In the genomic region with DNA sequence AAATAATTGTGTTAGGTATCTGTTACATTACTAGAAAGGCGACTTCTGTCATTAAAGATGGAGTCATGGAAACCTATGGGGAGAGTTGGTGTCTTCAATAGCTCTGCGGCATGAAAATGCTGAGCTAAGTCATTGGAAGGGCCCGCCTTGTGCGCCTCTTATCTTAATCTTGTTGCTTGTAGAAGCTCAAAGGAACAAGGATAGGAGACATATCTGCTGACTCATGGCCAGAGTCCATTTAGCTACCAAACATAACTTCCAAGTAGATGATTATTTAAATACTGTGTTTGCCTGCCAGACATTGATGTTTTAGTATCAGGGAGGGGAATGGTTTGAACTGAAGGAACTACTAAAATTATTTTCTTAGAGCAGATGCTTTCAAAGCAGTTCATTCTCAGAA, we compare ENCODE assay signal across 21 mouse cellular contexts.
DNase-seq lines count a peak whose midpoint lies in the region; ATAC-seq lines count a peak whose summit lies in the region.
"Had no signal": no experiment of that assay in that cellular context is flagged by ENCODE, and none has a peak within 500 bp of the region (broad histone marks: within the 10 kb centered on the region; RNA-seq: fewer than 3 reads in every experiment).

No protein-coding gene starts in this region.

- H3K27ac ChIP-seq in midbrain, embryonic 11.5 days (ENCODE audit: low read depth, low read length): no peak overlapping the region
- H3K27ac ChIP-seq in midbrain, embryonic 14.5 days (replicated peaks; ENCODE audit: low read depth, low read length): no peak overlapping the region
- H3K27ac ChIP-seq: embryonic facial prominence, embryonic 10.5 days; embryonic facial prominence, embryonic 12.5 days; forebrain, embryonic 13.5 days; forebrain, embryonic 15.5 days had no signal

- no peaks in the 10 kb centered on the region for H3K4me1 ChIP-seq in midbrain, embryonic 11.5 days (ENCODE audit: control insufficient read depth, insufficient read depth, low read length)
- H3K4me1 ChIP-seq in midbrain, embryonic 14.5 days (ENCODE audit: control insufficient read depth, insufficient read depth, low read length): no peaks in the 10 kb centered on the region
- H3K4me1 ChIP-seq: embryonic facial prominence, embryonic 10.5 days; embryonic facial prominence, embryonic 12.5 days; forebrain, embryonic 13.5 days; forebrain, embryonic 15.5 days had no signal

- no peaks in the 10 kb centered on the region for H3K36me3 ChIP-seq in midbrain, embryonic 11.5 days (ENCODE audit: control insufficient read depth, insufficient read depth, low read length)
- no peaks in the 10 kb centered on the region for H3K36me3 ChIP-seq in midbrain, embryonic 14.5 days (ENCODE audit: control insufficient read depth, insufficient read depth, low read length)
- H3K36me3 ChIP-seq: embryonic facial prominence, embryonic 10.5 days; embryonic facial prominence, embryonic 12.5 days; forebrain, embryonic 15.5 days had no signal

- H3K27me3 ChIP-seq in midbrain, embryonic 11.5 days (ENCODE audit: control insufficient read depth, insufficient read depth, low read length): no peaks in the 10 kb centered on the region
- no peaks in the 10 kb centered on the region for H3K27me3 ChIP-seq in midbrain, embryonic 14.5 days (ENCODE audit: control insufficient read depth, insufficient read depth, low read length)
- H3K27me3 ChIP-seq: embryonic facial prominence, embryonic 12.5 days; forebrain, embryonic 13.5 days; forebrain, embryonic 15.5 days had no signal

- DNase-seq in kidney, adult 8-10 months: peak; percentile 11 to 13
- DNase-seq in kidney, postnatal 25 days: no peak
- DNase-seq in midbrain, embryonic 11.5 days (ENCODE audit: low spot score, missing footprints): peak; percentile 17
- DNase-seq in midbrain, embryonic 14.5 days: no peak
- peak; percentile 13 for DNase-seq in MEL-GATA-1-ER (ENCODE audit: extremely low read depth, low read depth)
- no peak for DNase-seq in adrenal gland, postnatal 4 days (ENCODE audit: low spot score in 2 of 2)
- DNase-seq: adrenal gland, adult 2 months; adrenal gland, postnatal 10 days; adrenal gland, postnatal 25 days; cerebellum, adult 11-12 months; cerebellum, adult 2 months; cerebellum, adult 9-10 months; cerebellum, postnatal 10 days; cerebellum, postnatal 25 days; forebrain, postnatal 0 days had no signal

- no peak for ATAC-seq in midbrain, embryonic 11.5 days (ENCODE audit: low FRiP score)
- ATAC-seq in midbrain, embryonic 14.5 days (ENCODE audit: low FRiP score, low TSS enrichment): no peak
- 0 out of 2 replicates have a peak, but pooled peaks have one; percentile 61 for ATAC-seq in megakaryocyte-erythroid progenitor cell, adult 5-6 weeks (replicated peaks; ENCODE audit: low FRiP score, low TSS enrichment, poor library complexity, severe bottlenecking)
- ATAC-seq in frontal cortex, adult (ENCODE audit: low TSS enrichment): no peak
- ATAC-seq: forebrain, embryonic 13.5 days; forebrain, embryonic 15.5 days; forebrain, postnatal 0 days had no signal

- no peak overlapping the region for H3K4me2 ChIP-seq in midbrain, embryonic 11.5 days
- H3K4me2 ChIP-seq in midbrain, embryonic 14.5 days (ENCODE audit: low read length): no peak overlapping the region
- H3K4me2 ChIP-seq: embryonic facial prominence, embryonic 12.5 days; forebrain, embryonic 13.5 days; forebrain, embryonic 15.5 days had no signal

- 90% methylated on average over 4 of the region's 4 CpGs for WGBS in midbrain, embryonic 11.5 days
- WGBS in midbrain, embryonic 14.5 days: 94% methylated on average over 4 of the region's 4 CpGs

- no peak overlapping the region for H3K4me3 ChIP-seq in midbrain, embryonic 11.5 days (ENCODE audit: low read depth, low read length)
- no peak overlapping the region for H3K4me3 ChIP-seq in midbrain, embryonic 14.5 days (replicated peaks; ENCODE audit: low read depth, low read length)
- H3K4me3 ChIP-seq: embryonic facial prominence, embryonic 10.5 days; embryonic facial prominence, embryonic 12.5 days; forebrain, embryonic 13.5 days; forebrain, embryonic 15.5 days had no signal

- no peak overlapping the region for H3K9ac ChIP-seq in midbrain, embryonic 11.5 days (ENCODE audit: low read length)
- no peak overlapping the region for H3K9ac ChIP-seq in midbrain, embryonic 14.5 days (replicated peaks; ENCODE audit: low read length)
- H3K9ac ChIP-seq: embryonic facial prominence, embryonic 12.5 days; forebrain, embryonic 13.5 days; forebrain, embryonic 15.5 days; forebrain, postnatal 0 days had no signal

- H3K9me3 ChIP-seq in midbrain, embryonic 11.5 days (ENCODE audit: control insufficient read depth, low read length): no peaks in the 10 kb centered on the region
- no peaks in the 10 kb centered on the region for H3K9me3 ChIP-seq in midbrain, embryonic 14.5 days (ENCODE audit: control insufficient read depth, low read length)
- H3K9me3 ChIP-seq: embryonic facial prominence, embryonic 10.5 days; embryonic facial prominence, embryonic 12.5 days; forebrain, embryonic 13.5 days; forebrain, embryonic 15.5 days had no signal

Comparison
In these comparisons a context has a peak if more than half of its experiments do, and no peak if none do; other contexts are left out.
1. DNase-seq: peak in kidney, adult 8-10 months (2 of 2), midbrain, embryonic 11.5 days (single experiment) and MEL-GATA-1-ER (single experiment); none in kidney, postnatal 25 days (0 of 2), midbrain, embryonic 14.5 days (single experiment) and adrenal gland, postnatal 4 days (0 of 2).